Mouse (Mus musculus) hindbrain, postnatal 0 days (tissue): ENCODE data around the gene Pik3ap1. TPM values are rescaled to one million over a fixed set of nuclear protein-coding genes. Genes with fewer than 3 reads are reported as not detected.

Source experiments
- ATAC-seq: fragments of 200-750 bp; cut with Nextera tagmentation; 2 replicates; pipeline ENCODE4 v1.8.0; 2017; ENCODE audit warnings: mild to moderate bottlenecking, moderate TSS enrichment, moderate library complexity
- DNase-seq: peaks from one replicate; pipeline ENCODE4 v3.0.0-alpha.2; 2015; ENCODE audit warnings: low spot score
- H3K27ac ChIP-seq: fragments of 300-500 bp; sonication (generic); 2 replicates; pipeline ENCODE4 v1.5.1; 2014; ENCODE audit warnings: mild to moderate bottlenecking
- H3K27me3 ChIP-seq: fragments of 300-500 bp; sonication (generic); 2 replicates; pipeline ENCODE4 v1.6.1; 2014; ENCODE audit warnings: low read length, mixed read lengths; ENCODE audit not compliant: insufficient read depth
- H3K36me3 ChIP-seq: fragments of 300-500 bp; sonication (generic); 2 replicates; pipeline ENCODE4 v1.6.1; 2014; ENCODE audit warnings: low read length, mixed read lengths; ENCODE audit not compliant: insufficient read depth
- H3K4me1 ChIP-seq: fragments of 300-500 bp; sonication (generic); 2 replicates; pipeline ENCODE4 v1.6.1; 2014; ENCODE audit warnings: antibody characterized with exemption, low read length, mixed read lengths; ENCODE audit not compliant: insufficient read depth
- H3K4me2 ChIP-seq: fragments of 300-500 bp; sonication (generic); 2 replicates; pipeline ENCODE4 v1.6.1; 2014; ENCODE audit warnings: low read depth, mild to moderate bottlenecking, low read length, moderate library complexity, mixed read lengths
- H3K4me3 ChIP-seq: fragments of 300-500 bp; sonication (generic); 2 replicates; pipeline ENCODE4 v1.5.1; 2014; ENCODE audit warnings: low read length
- H3K9ac ChIP-seq: fragments of 300-500 bp; sonication (generic); replicated peaks from 2 replicates; pipeline ENCODE4 v1.6.1; 2014; ENCODE audit warnings: mild to moderate bottlenecking, low read length, moderate library complexity, mixed read lengths
- H3K9me3 ChIP-seq: fragments of 300-500 bp; sonication (generic); 2 replicates; pipeline ENCODE4 v1.6.1; 2016; ENCODE audit warnings: low read length, mixed read lengths
- CTCF ChIP-seq: IDR thresholded peaks from 2 replicates; pipeline ENCODE4 v1.5.1; 2016; ENCODE audit warnings: antibody characterized with exemption, control low read depth, low read depth
- WGBS: fragments of 180-500 bp; shearing (Covaris S2); extraction: QIAGEN DNeasy Blood & Tissue Kit; methylation state at CpG from one replicate; pipeline ENCODE4 v1.1.7; 2014; 5-methylcytosine and 5-hydroxymethylcytosine counted together
- polyA plus RNA-seq: library from polyadenylated mRNA; unstranded; fragments of >200 nt; fragmentation: Nextera tagmentation; extraction: Ambion mirVana; gene quantifications from 2 replicates; pipeline ENCODE4 v1.2.1, GENCODE M21; 2015
- total RNA-seq: library from RNA; depleted of rRNA; stranded (reverse); fragments of >200 nt; gene quantifications from 2 replicates; pipeline ENCODE4 v1.2.3, GENCODE M21; 2014

Pik3ap1 gene
- total and polyA plus RNA-seq, 2 experiments from 2014 or later = 1.1 to 1.7 TPM

DNA sequence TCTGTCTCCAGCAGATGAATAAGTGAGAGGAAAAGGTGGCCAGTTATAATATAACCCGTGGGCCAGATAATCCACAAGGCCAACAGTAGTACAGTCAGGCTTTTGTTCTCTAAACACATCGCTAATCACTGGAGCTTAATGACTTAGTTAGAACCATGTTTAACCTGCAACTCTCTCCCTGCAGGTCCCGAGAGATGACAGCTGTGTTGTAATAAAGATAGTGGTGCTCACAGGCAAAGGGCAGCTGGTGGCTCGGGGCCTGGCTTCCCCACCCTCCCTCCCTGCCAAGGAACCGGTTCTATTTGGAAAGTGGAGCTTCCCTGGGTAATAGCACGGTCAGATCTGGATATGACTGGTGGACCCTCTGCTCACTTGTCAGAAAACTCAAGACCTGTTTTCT lies 100.4 kb downstream of the Pik3ap1 start:
- no peak overlapping the region for H3K9ac ChIP-seq
- H3K27ac ChIP-seq = no peak overlapping the region
- H3K4me1 ChIP-seq = no peaks in the 10 kb centered on the region
- ATAC-seq (no peak), DNase-seq (no peak)
- TF ChIP-seq CTCF = no peak
- H3K36me3 ChIP-seq = no peaks in the 10 kb centered on the region
- no peak overlapping the region for H3K4me2 ChIP-seq
- H3K27me3 ChIP-seq = no peaks in the 10 kb centered on the region
- WGBS = 50% methylated on average over 6 of the region's 6 CpGs
- H3K4me3 ChIP-seq = no peak overlapping the region
- H3K9me3 ChIP-seq = no peaks in the 10 kb centered on the region

- ATAC-seq (no peak), DNase-seq (no peak)
- no peaks in the 10 kb centered on the region for H3K27me3 ChIP-seq
- no peak overlapping the region for H3K27ac ChIP-seq
- no peak overlapping the region for H3K9ac ChIP-seq
- H3K4me3 ChIP-seq = no peak overlapping the region
- no peaks in the 10 kb centered on the region for H3K9me3 ChIP-seq
- H3K4me1 ChIP-seq = no peaks in the 10 kb centered on the region
- no peak overlapping the region for H3K4me2 ChIP-seq
- WGBS = 78% methylated on average over 5 of the region's 5 CpGs
- TF ChIP-seq CTCF = no peak
- no peaks in the 10 kb centered on the region for H3K36me3 ChIP-seq
These were observed 102.2 kb downstream of the Pik3ap1 start for GRCm38 (mm10) chr19:41282718-41283117.

GRCm38 (mm10) chr19:41282216-41282615 lies 102.7 kb downstream of the Pik3ap1 start:
- 91% methylated on average over 4 of the region's 4 CpGs for WGBS

GRCm38 (mm10) chr19:41279724-41280244 lies 105.1 kb downstream of the Pik3ap1 start:
- H3K9ac ChIP-seq = no peak overlapping the region
- DNase-seq (no peak), ATAC-seq (no peak)
- H3K27me3 ChIP-seq = no peaks in the 10 kb centered on the region
- H3K36me3 ChIP-seq = no peaks in the 10 kb centered on the region
- H3K27ac ChIP-seq = no peak overlapping the region
- H3K9me3 ChIP-seq = no peaks in the 10 kb centered on the region
- TF ChIP-seq CTCF = peak; percentile 21; the same call in 1 of the 2 replicates
- 64% methylated on average over 8 of the region's 8 CpGs for WGBS
- no peaks in the 10 kb centered on the region for H3K4me1 ChIP-seq
- no peak overlapping the region for H3K4me2 ChIP-seq
- H3K4me3 ChIP-seq = no peak overlapping the region

More at GRCm38 (mm10) chr19:41282216-41282615, 102.7 kb downstream of the Pik3ap1 start:
- Histone ChIP-seq H3K27me3 (no peaks in the 10 kb centered on the region), H3K9me3 (no peaks in the 10 kb centered on the region), H3K27ac (no peak overlapping the region), H3K4me2 (no peak overlapping the region), H3K4me1 (no peaks in the 10 kb centered on the region), H3K36me3 (no peaks in the 10 kb centered on the region), H3K4me3 (no peak overlapping the region), H3K9ac (no peak overlapping the region)
- TF ChIP-seq CTCF = no peak
- ATAC-seq (no peak), DNase-seq (no peak)

- Histone ChIP-seq H3K9ac (no peak overlapping the region), H3K27ac (no peak overlapping the region), H3K27me3 (no peaks in the 10 kb centered on the region), H3K4me2 (no peak overlapping the region), H3K36me3 (no peaks in the 10 kb centered on the region), H3K9me3 (no peaks in the 10 kb centered on the region), H3K4me1 (no peaks in the 10 kb centered on the region), H3K4me3 (no peak overlapping the region)
- no peak for TF ChIP-seq CTCF
- DNase-seq (no peak), ATAC-seq (no peak)
- 76% methylated on average over 7 of the region's 7 CpGs for WGBS
These were observed 106.3 kb downstream of the Pik3ap1 start for GRCm38 (mm10) chr19:41278606-41279005.

DNA sequence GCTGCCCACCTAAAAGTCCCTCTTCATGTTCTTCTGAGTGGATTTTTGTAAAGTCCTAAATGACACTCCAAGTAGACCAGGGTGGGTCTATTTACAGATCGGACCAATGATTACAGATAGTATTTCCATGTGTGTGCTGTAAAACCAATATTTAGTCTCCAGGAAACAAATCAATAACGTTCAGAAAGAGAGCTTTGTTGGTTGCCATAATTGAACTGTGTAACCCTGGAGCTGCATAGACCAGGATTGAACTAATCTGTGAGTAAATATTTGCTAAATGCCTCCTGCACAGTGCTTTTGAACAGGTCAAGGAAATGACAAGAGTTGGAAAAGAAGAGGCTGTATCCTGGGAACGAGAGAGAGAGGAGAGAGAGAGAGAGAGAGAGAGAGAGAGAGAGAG lies 109.3 kb downstream of the Pik3ap1 start:
- TF ChIP-seq CTCF = no peak
- H3K9ac ChIP-seq = no peak overlapping the region
- WGBS = 55% methylated on average over 3 of the region's 3 CpGs
- no peaks in the 10 kb centered on the region for H3K27me3 ChIP-seq
- H3K9me3 ChIP-seq = no peaks in the 10 kb centered on the region
- no peak overlapping the region for H3K4me3 ChIP-seq
- H3K4me1 ChIP-seq = no peaks in the 10 kb centered on the region
- no peak overlapping the region for H3K27ac ChIP-seq
- no peaks in the 10 kb centered on the region for H3K36me3 ChIP-seq
- DNase-seq (no peak), ATAC-seq (no peak)
- H3K4me2 ChIP-seq = no peak overlapping the region

GRCm38 (mm10) chr19:41270906-41271305 lies 114.0 kb downstream of the Pik3ap1 start:
- Histone ChIP-seq H3K4me3 (no peak overlapping the region), H3K4me1 (no peaks in the 10 kb centered on the region), H3K9me3 (no peaks in the 10 kb centered on the region), H3K9ac (no peak overlapping the region), H3K36me3 (no peaks in the 10 kb centered on the region), H3K27ac (no peak overlapping the region), H3K27me3 (no peaks in the 10 kb centered on the region), H3K4me2 (no peak overlapping the region)
- no peak for DNase-seq
- ATAC-seq = no peak
- WGBS = 62% methylated on average over 7 of the region's 7 CpGs
- no peak for TF ChIP-seq CTCF
